Mouse (Mus musculus) cerebellum, adult 2 months (tissue): ENCODE data around the gene Cd38.

Source experiments
- CTCF ChIP-seq: fragments of 200-500 bp; IDR thresholded peaks from 2 replicates; pipeline ENCODE4 v1.5.1; 2011; ENCODE audit warnings: low read depth, mild to moderate bottlenecking, control low read depth, low read length, moderate library complexity, borderline replicate concordance; ENCODE audit not compliant: insufficient read depth
- POLR2A ChIP-seq: fragments of 200-500 bp; IDR thresholded peaks from 2 replicates; pipeline ENCODE4 v1.6.1; 2011; ENCODE audit warnings: low read length, control low read depth, borderline replicate concordance; ENCODE audit not compliant: insufficient read depth

DNA sequence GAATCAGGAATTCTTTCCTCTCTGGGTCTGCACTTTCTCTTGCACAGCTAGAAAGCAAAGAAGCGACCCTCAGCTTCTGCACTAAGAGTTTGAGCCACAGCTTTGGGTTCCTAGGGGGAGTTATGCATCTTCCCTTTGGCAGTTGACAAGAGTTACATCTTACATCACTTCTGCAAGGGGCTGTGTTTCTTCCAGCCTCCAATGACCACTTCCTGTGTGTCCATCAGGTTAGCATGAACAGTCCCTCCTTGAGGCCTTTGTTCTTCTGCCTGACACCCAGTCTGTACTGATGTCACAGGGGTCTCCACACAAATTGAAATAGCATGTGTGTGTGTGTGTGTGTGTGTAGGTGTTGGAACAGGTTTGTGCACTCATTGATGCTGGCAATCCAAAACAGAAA lies 4.3 kb downstream of the Cd38 start:
- no peak for TF ChIP-seq POLR2A
- TF ChIP-seq CTCF = no peak
